Mouse (Mus musculus) neural tube, embryonic 15.5 days (tissue): ENCODE measurements around the gene Ndufs5. TPM values are rescaled to one million over a fixed set of nuclear protein-coding genes. Genes with fewer than 3 reads are reported as not detected.

Source experiments
- ATAC-seq: fragments of 200-750 bp; cut with Nextera tagmentation; 2 replicates; pipeline ENCODE4 v1.8.0; 2017; ENCODE audit warnings: mild to moderate bottlenecking, moderate TSS enrichment, moderate library complexity; ENCODE audit not compliant: low FRiP score
- H3K27ac ChIP-seq: fragments of 300-500 bp; sonication (generic); replicated peaks from 2 replicates; pipeline ENCODE4 v1.5.1; 2015; ENCODE audit warnings: mild to moderate bottlenecking, inconsistent platforms
- H3K27me3 ChIP-seq: fragments of 300-500 bp; sonication (generic); replicated peaks from 2 replicates; pipeline ENCODE4 v1.6.1; 2015; ENCODE audit warnings: inconsistent platforms
- H3K36me3 ChIP-seq: fragments of 300-500 bp; sonication (generic); 2 replicates; pipeline ENCODE4 v1.6.1; 2015; ENCODE audit warnings: inconsistent platforms
- H3K4me1 ChIP-seq: fragments of 300-500 bp; sonication (generic); 2 replicates; pipeline ENCODE4 v1.6.1; 2015; ENCODE audit warnings: inconsistent platforms
- H3K4me2 ChIP-seq: fragments of 300-500 bp; sonication (generic); 2 replicates; pipeline ENCODE4 v1.6.1; 2015; ENCODE audit warnings: inconsistent platforms, mild to moderate bottlenecking, moderate library complexity
- H3K4me3 ChIP-seq: fragments of 300-500 bp; sonication (generic); replicated peaks from 2 replicates; pipeline ENCODE4 v1.5.1; 2015; ENCODE audit warnings: mild to moderate bottlenecking, inconsistent platforms
- H3K9ac ChIP-seq: fragments of 300-500 bp; sonication (generic); replicated peaks from 2 replicates; pipeline ENCODE4 v1.6.1; 2015; ENCODE audit warnings: mild to moderate bottlenecking, inconsistent platforms
- H3K9me3 ChIP-seq: fragments of 300-500 bp; sonication (generic); replicated peaks from 2 replicates; pipeline ENCODE4 v1.6.1; 2016; ENCODE audit warnings: inconsistent platforms
- WGBS: fragments of 180-500 bp; shearing (Covaris S2); methylation state at CpG from one replicate; pipeline ENCODE4 v1.1.7; 2015; ENCODE audit warnings: mixed read lengths; 5-methylcytosine and 5-hydroxymethylcytosine counted together
- polyA plus RNA-seq: library from polyadenylated mRNA; unstranded; fragments of >200 nt; fragmentation: Nextera tagmentation; extraction: Ambion mirVana; gene quantifications from 2 replicates; pipeline ENCODE4 v1.2.1, GENCODE M21; 2015

The Ndufs5 gene
- 474 and 561 TPM in 2 replicates for polyA plus RNA-seq

GRCm38 (mm10) chr4:123717574-123718433 lies at the start of gene Ndufs5:
Gene Ndufs5, minus strand, starts transcription at chr4:123718202.
- peak within 1 kb of the TSS; percentile 86 for H3K4me3 ChIP-seq
- H3K36me3 ChIP-seq = peaks cover 23% of the 10 kb centered on the region
- under 1% methylated on average over 40 of the region's 40 CpGs for WGBS
- H3K27ac ChIP-seq = peak within 1 kb of the TSS; percentile 83
- peak; percentile 95 for ATAC-seq
- peaks cover 18% of the 10 kb centered on the region for H3K4me1 ChIP-seq
- H3K9ac ChIP-seq = peak within 1 kb of the TSS; percentile 92
- no peaks in the 10 kb centered on the region for H3K27me3 ChIP-seq
- peak within 1 kb of the TSS; percentile 74 for H3K4me2 ChIP-seq
- H3K9me3 ChIP-seq = no peaks in the 10 kb centered on the region

- no peak overlapping the region for H3K9ac ChIP-seq
- H3K4me2 ChIP-seq = no peak overlapping the region
- H3K36me3 ChIP-seq = no peaks in the 10 kb centered on the region
- no peaks in the 10 kb centered on the region for H3K4me1 ChIP-seq
- no peak for ATAC-seq
- 86% methylated on average over 6 of the region's 6 CpGs for WGBS
- no peaks in the 10 kb centered on the region for H3K9me3 ChIP-seq
- no peak overlapping the region for H3K4me3 ChIP-seq
- H3K27me3 ChIP-seq = no peaks in the 10 kb centered on the region
- no peak overlapping the region for H3K27ac ChIP-seq
These were observed 47.1 kb upstream of the Ndufs5 start for GRCm38 (mm10) chr4:123765071-123765470.

GRCm38 (mm10) chr4:123758306-123758705 lies 40.3 kb upstream of the Ndufs5 start:
- Histone ChIP-seq H3K4me2 (no peak overlapping the region), H3K9me3 (no peaks in the 10 kb centered on the region), H3K4me3 (no peak overlapping the region), H3K27ac (no peak overlapping the region), H3K36me3 (no peaks in the 10 kb centered on the region), H3K27me3 (no peaks in the 10 kb centered on the region), H3K9ac (no peak overlapping the region), H3K4me1 (no peaks in the 10 kb centered on the region)
- WGBS = 64% methylated on average over 4 of the region's 4 CpGs
- ATAC-seq = no peak

GRCm38 (mm10) chr4:123750707-123751312 lies 32.8 kb upstream of the Ndufs5 start:
- H3K9me3 ChIP-seq = no peaks in the 10 kb centered on the region
- peak overlapping the region; percentile 99 for H3K4me3 ChIP-seq
- peak overlapping the region; percentile 49 for H3K9ac ChIP-seq
- no peaks in the 10 kb centered on the region for H3K36me3 ChIP-seq
- peaks cover 32% of the 10 kb centered on the region for H3K4me1 ChIP-seq
- under 1% methylated on average over 8 of the region's 8 CpGs for WGBS
- no peaks in the 10 kb centered on the region for H3K27me3 ChIP-seq
- H3K27ac ChIP-seq = peak overlapping the region; percentile 92
- H3K4me2 ChIP-seq = peak overlapping the region; percentile 69
- no peak for ATAC-seq

GRCm38 (mm10) chr4:123750152-123750651 lies 32.2 kb upstream of the Ndufs5 start, which contains the start of gene Akirin1:
Gene Akirin1, minus strand, starts transcription at chr4:123750345.
- peak within 1 kb of the TSS; percentile 90 for H3K9ac ChIP-seq
- H3K4me3 ChIP-seq = peak within 1 kb of the TSS; percentile 99
- no peaks in the 10 kb centered on the region for H3K9me3 ChIP-seq
- no peaks in the 10 kb centered on the region for H3K27me3 ChIP-seq
- no peaks in the 10 kb centered on the region for H3K36me3 ChIP-seq
- peak; percentile 98 for ATAC-seq
- H3K27ac ChIP-seq = peak within 1 kb of the TSS; percentile 92
- WGBS = under 1% methylated on average over 41 of the region's 46 CpGs
- peak within 1 kb of the TSS; percentile 69 for H3K4me2 ChIP-seq
- peaks cover 33% of the 10 kb centered on the region for H3K4me1 ChIP-seq

- WGBS = under 1% methylated on average over 55 of the region's 55 CpGs
- peak; percentile 74 for ATAC-seq
- peak overlapping the region; percentile 92 for H3K27ac ChIP-seq
- H3K4me2 ChIP-seq = peak overlapping the region; percentile 69
- H3K4me3 ChIP-seq = peak overlapping the region; percentile 99
- peaks cover 33% of the 10 kb centered on the region for H3K4me1 ChIP-seq
- peak overlapping the region; percentile 90 for H3K9ac ChIP-seq
- no peaks in the 10 kb centered on the region for H3K27me3 ChIP-seq
- no peaks in the 10 kb centered on the region for H3K9me3 ChIP-seq
- H3K36me3 ChIP-seq = no peaks in the 10 kb centered on the region
These were observed 31.6 kb upstream of the Ndufs5 start for GRCm38 (mm10) chr4:123749484-123750130.

- Histone ChIP-seq H3K9ac (peak overlapping the region; percentile 90), H3K4me1 (peaks cover 33% of the 10 kb centered on the region), H3K4me2 (peak overlapping the region; percentile 69), H3K27ac (peak overlapping the region; percentile 92), H3K36me3 (no peaks in the 10 kb centered on the region), H3K9me3 (no peaks in the 10 kb centered on the region), H3K27me3 (no peaks in the 10 kb centered on the region), H3K4me3 (peak overlapping the region; percentile 99)
- WGBS = 15% methylated on average over 10 of the region's 10 CpGs
- no peak for ATAC-seq
These were observed 30.9 kb upstream of the Ndufs5 start for GRCm38 (mm10) chr4:123748726-123749415.

DNA sequence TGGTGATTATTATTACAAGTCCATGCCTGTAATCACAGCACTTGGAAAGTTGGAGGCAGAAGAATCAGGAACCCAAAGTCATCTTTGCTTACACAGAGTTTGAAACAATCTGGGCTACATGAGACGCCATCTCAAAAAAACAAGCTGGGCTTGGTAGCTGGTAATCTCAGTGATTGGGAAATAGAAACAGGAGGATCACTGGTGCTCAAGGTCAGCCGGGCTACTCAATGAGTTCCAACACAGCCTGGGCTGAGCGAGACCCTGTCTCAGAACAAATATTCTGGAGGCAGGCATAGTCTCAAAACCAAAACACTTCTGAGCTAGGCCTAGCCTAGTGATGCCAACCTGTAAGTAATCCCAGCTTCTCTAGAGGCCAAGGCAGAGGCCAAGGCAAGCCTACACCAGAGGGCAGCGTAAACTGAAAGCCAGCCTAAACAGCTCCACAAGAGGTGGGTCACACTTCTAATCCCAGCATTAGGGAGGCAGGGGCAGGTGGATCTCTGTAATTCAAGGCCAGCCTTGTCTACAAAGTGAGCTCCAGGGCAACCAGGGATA lies 27.3 kb upstream of the Ndufs5 start:
- H3K27ac ChIP-seq = no peak overlapping the region
- no peaks in the 10 kb centered on the region for H3K9me3 ChIP-seq
- H3K36me3 ChIP-seq = peaks cover 26% of the 10 kb centered on the region
- no peak for ATAC-seq
- 99% methylated on average over 4 of the region's 4 CpGs for WGBS
- no peaks in the 10 kb centered on the region for H3K27me3 ChIP-seq
- no peak overlapping the region for H3K9ac ChIP-seq
- no peak overlapping the region for H3K4me2 ChIP-seq
- H3K4me3 ChIP-seq = no peak overlapping the region
- H3K4me1 ChIP-seq = peaks cover 27% of the 10 kb centered on the region

DNA sequence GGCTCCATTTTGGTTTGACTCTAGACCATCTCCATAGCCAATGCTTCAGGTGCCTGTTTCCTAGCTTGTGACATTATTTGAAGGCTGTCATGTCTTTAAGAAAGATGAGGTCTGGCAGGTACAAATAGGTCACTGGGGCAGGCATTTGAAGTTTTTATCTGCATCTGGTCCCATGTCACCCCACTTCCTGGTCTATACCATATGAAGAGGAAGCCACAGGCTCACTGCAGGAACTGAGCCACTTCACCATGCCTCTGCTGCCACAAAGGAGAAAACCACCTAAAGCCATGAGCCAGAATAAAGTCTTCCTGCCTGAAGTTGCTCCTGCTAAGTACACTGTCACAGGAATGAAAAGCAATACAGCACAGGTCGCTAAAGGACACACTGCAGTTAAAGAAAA lies 24.9 kb upstream of the Ndufs5 start:
- Histone ChIP-seq H3K27ac (no peak overlapping the region), H3K9ac (no peak overlapping the region), H3K4me2 (no peak overlapping the region), H3K4me1 (peaks cover 16% of the 10 kb centered on the region), H3K36me3 (peaks cover 50% of the 10 kb centered on the region), H3K27me3 (no peaks in the 10 kb centered on the region), H3K9me3 (no peaks in the 10 kb centered on the region), H3K4me3 (no peak overlapping the region)
- 88% methylated on average over 1 of the region's 1 CpGs for WGBS
- no peak for ATAC-seq

GRCm38 (mm10) chr4:123738708-123739107 lies 20.7 kb upstream of the Ndufs5 start:
- Histone ChIP-seq H3K4me2 (no peak overlapping the region), H3K9ac (no peak overlapping the region), H3K27me3 (no peaks in the 10 kb centered on the region), H3K27ac (no peak overlapping the region), H3K36me3 (peaks cover 69% of the 10 kb centered on the region), H3K4me1 (no peaks in the 10 kb centered on the region), H3K9me3 (no peaks in the 10 kb centered on the region), H3K4me3 (no peak overlapping the region)
- no peak for ATAC-seq
- 93% methylated on average over 4 of the region's 4 CpGs for WGBS

- WGBS = 93% methylated on average over 9 of the region's 9 CpGs
- H3K9ac ChIP-seq = no peak overlapping the region
- H3K4me3 ChIP-seq = no peak overlapping the region
- H3K4me2 ChIP-seq = no peak overlapping the region
- H3K27me3 ChIP-seq = no peaks in the 10 kb centered on the region
- ATAC-seq = no peak
- H3K27ac ChIP-seq = no peak overlapping the region
- peaks cover 43% of the 10 kb centered on the region for H3K36me3 ChIP-seq
- no peaks in the 10 kb centered on the region for H3K4me1 ChIP-seq
- H3K9me3 ChIP-seq = no peaks in the 10 kb centered on the region
These were observed 15.5 kb upstream of the Ndufs5 start for GRCm38 (mm10) chr4:123733532-123733931.
